Mouse (Mus musculus) CH12F3 (cell line): ENCODE measurements at regions not wholly inside any gene's neighbourhood (a gene's known extent, or its start where the extent isn't known, plus 50 kb on each side); places are given as distances from the start of the nearest gene placed in this dataset.

Experiments
- in situ Hi-C: fragments of 300-500 bp; cut with MboI; formaldehyde crosslinking; loops from 2 replicates; pipeline ENCODE4 v1.14.3; 2020; ENCODE audit warnings: low sequenced_read_pairs

DNA sequence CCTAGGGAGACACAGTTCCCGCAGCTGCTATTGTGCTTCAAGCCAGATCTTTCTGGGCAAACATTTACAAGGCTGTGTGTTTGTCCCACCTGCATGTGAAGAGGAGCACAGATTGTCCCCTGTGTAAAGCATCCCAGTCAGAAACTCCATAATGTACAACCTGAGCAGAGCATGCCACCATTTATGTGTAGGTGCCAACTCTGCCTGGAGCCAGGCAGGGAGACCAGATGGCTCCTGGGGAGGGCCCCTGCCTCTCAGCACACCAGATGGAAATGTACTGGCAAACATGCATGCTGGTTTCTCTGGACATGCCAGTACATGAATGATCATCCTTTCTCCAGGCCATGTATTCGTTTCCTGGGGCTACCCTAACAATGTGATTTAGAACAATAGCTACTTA is 98.6 kb upstream of the Foxp3 start:
- in situ Hi-C loops, result loop anchor here (25.0 kb wide), 1 partner anchor 212 kb away; the partner anchor contains the start of genes Gpkow and Magix

DNA sequence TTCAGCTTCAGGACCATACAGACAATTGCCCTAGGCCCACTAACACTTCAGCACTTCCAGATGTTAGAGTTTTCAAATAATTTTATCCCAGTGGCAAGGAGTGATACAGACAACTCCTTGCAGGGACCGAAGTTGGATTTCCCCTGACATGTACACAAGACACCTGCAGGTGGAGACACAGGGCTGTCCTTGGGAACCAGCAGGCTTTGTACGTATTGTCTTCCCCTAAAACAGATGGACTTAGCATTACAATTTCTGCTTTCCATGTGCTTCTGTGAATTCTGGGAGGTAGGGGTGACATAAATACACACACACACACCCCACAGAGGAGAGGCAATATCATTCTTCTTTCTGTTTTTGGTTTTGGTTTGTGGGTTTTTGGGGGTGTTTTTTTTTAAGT is 98.2 kb upstream of the Usp27x start:
- in situ Hi-C loops, result loop anchor here (25.0 kb wide), 1 partner anchor 213 kb away; the partner anchor contains the start of genes Gpkow and Magix

- in situ Hi-C loops, result loop anchor here (25.0 kb wide), 1 partner anchor 218 kb away; the partner anchor contains the start of genes Gpkow and Magix
Observed at GRCm38 (mm10) chrX:7469801-7470200, 94.2 kb upstream of the Usp27x start.

- in situ Hi-C loops, result loop anchor here (25.0 kb wide), 1 partner anchor 219 kb away; the partner anchor contains the start of genes Gpkow and Magix
Observed at GRCm38 (mm10) chrX:7467985-7468384, 92.4 kb upstream of the Usp27x start.

- in situ Hi-C loops, result loop anchor here (25.0 kb wide), 1 partner anchor 230 kb away; the partner anchor contains the start of genes Gpkow and Magix
Observed at GRCm38 (mm10) chrX:7456851-7457250, 81.2 kb upstream of the Usp27x start.

DNA sequence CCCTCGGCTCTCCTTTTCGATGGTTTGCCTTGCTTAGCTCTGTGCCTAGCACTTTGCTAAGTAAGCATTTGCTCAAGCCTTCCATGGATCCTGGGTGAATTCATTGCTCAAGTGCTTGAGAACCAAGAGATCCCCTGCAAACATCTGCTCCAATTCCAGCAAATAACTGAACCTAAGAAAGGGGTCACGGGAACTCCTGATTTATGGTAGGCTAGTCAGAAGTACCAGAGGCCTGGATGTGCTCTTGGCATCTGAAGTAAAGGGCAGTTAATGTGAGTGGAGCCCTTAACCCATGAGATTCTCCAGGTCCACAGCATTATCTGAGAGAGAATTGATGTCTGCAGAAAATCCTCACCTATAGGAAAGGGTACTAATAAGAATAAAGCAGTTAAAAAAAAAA is 69.4 kb upstream of the Usp27x start:
- in situ Hi-C loops, result no loop called here

DNA sequence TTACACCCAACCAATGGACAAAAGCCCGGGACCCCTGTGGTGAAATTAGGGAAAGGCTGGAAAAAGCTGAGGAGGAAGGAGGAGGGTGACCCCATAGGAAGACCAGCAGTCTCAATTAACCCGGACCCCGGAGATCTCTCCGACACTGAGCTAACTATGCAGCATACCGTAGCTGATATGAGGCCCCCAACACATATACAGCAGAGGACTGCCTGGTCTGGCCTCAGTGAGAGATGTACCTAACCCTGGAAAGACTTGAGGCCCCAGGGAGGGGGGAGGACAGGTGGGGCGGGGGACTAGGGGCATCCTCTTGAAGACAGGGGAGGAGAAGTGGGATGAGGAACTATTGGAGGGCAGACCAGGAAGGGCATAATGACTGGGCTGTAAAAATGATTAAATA is 69.0 kb upstream of the Usp27x start:
- in situ Hi-C loops, result no loop called here

DNA sequence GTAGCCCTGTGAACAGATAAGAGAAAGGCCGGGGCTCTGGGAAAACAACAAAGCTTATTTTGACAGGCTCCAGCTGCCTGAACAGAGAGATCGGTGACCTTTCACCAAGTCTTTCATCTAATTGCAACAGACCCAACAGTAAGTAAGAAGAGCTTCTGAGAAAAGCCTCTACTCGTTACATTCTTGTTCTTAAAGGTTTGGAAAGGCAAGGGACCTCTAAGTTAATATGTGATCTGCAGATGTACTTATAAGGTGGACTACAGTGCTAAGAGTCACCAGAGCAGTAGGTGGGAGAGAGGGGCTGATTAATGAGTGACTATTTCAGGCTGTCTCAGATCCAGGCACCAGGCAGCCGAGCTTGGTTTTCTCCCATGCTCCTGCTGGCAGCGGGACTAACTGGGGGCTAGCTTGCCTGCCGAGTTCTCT is 68.4 kb upstream of the Usp27x start:
- in situ Hi-C loops, result no loop called here

DNA sequence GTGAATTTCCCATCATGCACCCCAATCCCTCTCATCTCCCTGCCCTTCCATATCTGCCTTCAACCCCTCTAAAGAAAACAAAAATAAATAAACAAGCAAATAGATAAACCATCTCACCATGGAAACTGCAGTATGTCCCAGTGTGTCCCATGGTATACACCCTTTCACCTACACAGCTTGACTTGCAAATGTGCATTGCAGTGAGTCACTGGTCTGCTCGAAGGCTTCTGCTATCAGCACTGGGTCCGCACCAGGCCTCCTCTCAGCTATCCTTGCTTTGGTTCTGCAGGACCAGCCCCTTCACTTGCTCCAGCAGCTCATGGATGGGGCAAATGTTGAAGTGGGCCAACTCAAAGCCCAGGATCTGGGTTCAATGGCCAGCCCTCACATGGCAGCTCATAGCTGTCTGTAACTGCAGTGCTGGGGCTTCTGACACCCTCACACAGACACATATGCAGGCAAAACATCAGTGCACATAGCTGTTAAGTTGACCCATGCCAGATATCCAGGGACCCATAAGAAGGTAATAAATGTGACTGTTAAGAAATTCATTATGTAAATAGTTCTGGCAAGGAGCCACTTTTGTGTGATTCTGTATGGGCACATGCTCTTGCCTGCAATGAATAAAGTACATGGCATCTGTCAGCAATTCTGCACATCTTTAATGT is 59.9 kb upstream of the Usp27x start:
- in situ Hi-C loops, result no loop called here

DNA sequence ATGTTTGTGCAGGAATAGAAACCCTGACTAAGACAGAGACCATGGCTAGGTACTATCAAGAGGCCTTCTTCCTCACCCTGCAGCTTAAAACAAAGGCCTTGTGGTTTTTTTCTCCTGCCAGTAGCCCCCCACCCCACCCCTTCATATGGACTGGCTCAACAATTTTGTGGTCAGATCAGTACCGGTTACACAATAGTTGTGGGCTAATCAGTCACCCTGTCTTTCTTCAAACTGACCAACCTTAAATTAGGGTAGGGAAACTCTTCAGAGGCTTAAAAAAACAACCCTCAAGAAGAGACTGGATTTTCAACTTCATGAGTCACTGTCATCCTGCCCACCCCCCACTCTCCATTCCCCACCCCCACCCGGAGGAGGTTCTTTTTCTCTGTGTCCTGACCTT is 58.6 kb upstream of the Usp27x start:
- in situ Hi-C loops, result no loop called here

GRCm38 (mm10) chrX:7430456-7430855 is 54.8 kb upstream of the Usp27x start:
- in situ Hi-C loops, result no loop called here

GRCm38 (mm10) chrX:7429524-7429865 is 53.9 kb upstream of the Usp27x start:
- in situ Hi-C loops, result no loop called here

- in situ Hi-C loops, result no loop called here
Observed at GRCm38 (mm10) chrX:7428621-7429523, 53.2 kb upstream of the Usp27x start.
